Mouse (Mus musculus): Measurements from ENCODE around the gene Nt5c3. TPM values are rescaled to one million over a fixed set of nuclear protein-coding genes. Genes with fewer than 3 reads are reported as not detected.

The Nt5c3 gene
- polyA plus RNA-seq, 1 experiment from 2014 or later = 75.4 TPM

DNA sequence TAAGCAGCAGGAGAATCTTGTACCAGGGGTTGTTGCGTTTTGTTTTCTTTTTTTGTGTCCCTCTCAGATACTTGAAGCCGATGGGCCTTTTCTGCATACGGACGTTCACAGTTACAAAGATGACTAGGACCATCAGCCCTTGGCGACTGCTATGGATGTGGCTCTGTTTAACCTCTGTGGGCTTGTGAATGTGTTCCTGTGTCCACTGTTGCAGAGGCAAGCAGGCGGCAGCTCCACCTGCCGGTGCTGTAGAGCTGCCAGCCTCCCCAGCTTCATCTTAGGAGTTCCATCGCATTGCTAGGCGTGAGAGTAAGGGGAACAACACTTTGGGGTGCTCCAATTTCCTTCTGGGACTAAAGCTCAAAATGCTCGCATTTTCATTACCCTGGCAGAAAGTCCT is 88.2 kb downstream of the Nt5c3 start:
- Histone ChIP-seq H3K27ac (ENCODE audit: low read depth, low read length) (no peak overlapping the region), H3K27me3 (ENCODE audit: control insufficient read depth, insufficient read depth, low read length) (no peaks in the 10 kb centered on the region), H3K4me3 (ENCODE audit: low read depth, low read length) (no peak overlapping the region), H3K36me3 (ENCODE audit: control insufficient read depth, insufficient read depth, low read length) (no peaks in the 10 kb centered on the region), H3K9ac (ENCODE audit: low read length) (no peak overlapping the region), H3K4me2 (ENCODE audit: low read depth, low read length, severe bottlenecking) (no peak overlapping the region), H3K9me3 (ENCODE audit: control insufficient read depth, low read length) (no peaks in the 10 kb centered on the region), H3K4me1 (replicated peaks; ENCODE audit: control insufficient read depth, insufficient read depth, low read length) (no peaks in the 10 kb centered on the region)
- DNase-seq (ENCODE audit: low spot score) (no peak), ATAC-seq (replicated peaks; ENCODE audit: low FRiP score) (no peak)
- 93% methylated on average over 10 of the region's 10 CpGs for WGBS

DNA sequence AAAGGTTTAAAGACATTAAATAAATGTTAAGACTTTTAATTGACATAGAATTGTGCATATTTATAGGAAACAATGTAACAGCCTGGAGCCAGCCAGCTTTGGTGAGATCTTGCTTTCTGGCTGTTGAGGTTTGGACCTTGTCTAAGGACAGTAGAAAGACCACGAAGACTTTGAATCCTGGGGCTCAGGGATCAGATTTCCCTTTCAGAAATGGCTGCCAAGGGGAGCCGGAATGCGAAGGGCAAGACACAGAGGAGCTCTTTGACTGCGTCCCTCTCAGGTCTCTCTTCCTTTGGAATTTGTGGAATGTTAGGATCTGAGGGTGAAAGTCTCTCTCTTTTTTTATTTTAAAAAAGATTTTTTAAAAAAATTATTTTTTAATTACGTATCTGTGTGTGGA is 89.0 kb downstream of the Nt5c3 start:
- Histone ChIP-seq H3K27ac (ENCODE audit: low read depth, low read length) (no peak overlapping the region), H3K36me3 (ENCODE audit: control insufficient read depth, insufficient read depth, low read length) (no peaks in the 10 kb centered on the region), H3K4me3 (ENCODE audit: low read depth, low read length) (no peak overlapping the region), H3K9ac (ENCODE audit: low read length) (no peak overlapping the region), H3K9me3 (ENCODE audit: control insufficient read depth, low read length) (no peaks in the 10 kb centered on the region), H3K27me3 (ENCODE audit: control insufficient read depth, insufficient read depth, low read length) (no peaks in the 10 kb centered on the region), H3K4me2 (ENCODE audit: low read depth, low read length, severe bottlenecking) (no peak overlapping the region), H3K4me1 (replicated peaks; ENCODE audit: control insufficient read depth, insufficient read depth, low read length) (no peaks in the 10 kb centered on the region)
- DNase-seq (ENCODE audit: low spot score) (no peak), ATAC-seq (replicated peaks; ENCODE audit: low FRiP score) (no peak)
- WGBS = 48% methylated on average over 5 of the region's 5 CpGs

DNA sequence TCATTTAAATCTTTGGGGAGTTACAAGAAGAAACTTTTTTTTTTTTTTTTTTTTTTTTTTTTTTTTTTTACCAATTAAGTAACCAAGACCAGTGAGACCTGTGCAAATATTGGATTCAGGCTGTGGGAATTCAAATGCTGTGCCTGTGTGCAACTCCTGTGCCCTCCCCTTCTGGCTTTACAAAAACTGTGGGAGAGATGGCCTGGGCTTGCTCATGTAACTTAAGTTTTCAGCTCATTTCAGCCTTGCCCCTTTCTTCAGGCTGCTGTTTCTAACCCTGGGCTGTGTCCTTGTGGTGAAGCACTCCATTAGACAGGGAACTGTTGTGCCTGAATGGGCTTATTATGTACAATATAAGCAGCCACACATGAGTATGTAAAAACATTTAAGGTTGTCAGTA is 90.9 kb downstream of the Nt5c3 start:
- H3K27me3 ChIP-seq (ENCODE audit: control insufficient read depth, insufficient read depth, low read length) = no peaks in the 10 kb centered on the region
- peak overlapping the region; percentile 73 for H3K4me2 ChIP-seq (ENCODE audit: low read depth, low read length, severe bottlenecking)
- H3K9me3 ChIP-seq (ENCODE audit: control insufficient read depth, low read length) = no peaks in the 10 kb centered on the region
- no peak overlapping the region for H3K9ac ChIP-seq (ENCODE audit: low read length)
- peak overlapping the region; percentile 56; the same call in 1 of the 2 replicates for H3K4me3 ChIP-seq (ENCODE audit: low read depth, low read length)
- ATAC-seq (replicated peaks; ENCODE audit: low FRiP score) (no peak), DNase-seq (ENCODE audit: low spot score) (no peak)
- H3K4me1 ChIP-seq (replicated peaks; ENCODE audit: control insufficient read depth, insufficient read depth, low read length) = no peaks in the 10 kb centered on the region
- H3K36me3 ChIP-seq (ENCODE audit: control insufficient read depth, insufficient read depth, low read length) = no peaks in the 10 kb centered on the region
- H3K27ac ChIP-seq (ENCODE audit: low read depth, low read length) = no peak overlapping the region

DNA sequence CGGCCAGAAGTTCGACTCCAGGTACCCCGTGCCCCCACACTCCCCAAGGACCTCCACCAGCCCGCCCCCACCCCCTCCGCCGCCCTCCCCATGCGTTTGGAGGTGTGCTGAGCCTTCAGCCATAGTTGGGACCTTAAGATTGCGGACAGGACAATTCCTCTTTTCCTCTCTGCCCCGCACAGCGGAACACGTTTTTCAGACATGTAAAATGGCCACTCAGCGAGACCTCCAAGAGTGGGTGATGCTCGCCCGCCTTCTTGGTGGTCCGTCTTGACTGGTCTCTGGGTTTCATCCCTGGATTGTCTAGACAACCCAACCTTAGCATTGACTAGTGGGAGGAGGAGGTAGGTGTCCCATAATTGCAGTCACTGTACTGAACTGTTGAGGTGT is 91.3 kb downstream of the Nt5c3 start:
- Histone ChIP-seq H3K9me3 (ENCODE audit: control insufficient read depth, low read length) (no peaks in the 10 kb centered on the region), H3K27me3 (ENCODE audit: control insufficient read depth, insufficient read depth, low read length) (no peaks in the 10 kb centered on the region), H3K4me3 (ENCODE audit: low read depth, low read length) (peak overlapping the region; percentile 56), H3K9ac (ENCODE audit: low read length) (peak overlapping the region; percentile 76), H3K4me1 (replicated peaks; ENCODE audit: control insufficient read depth, insufficient read depth, low read length) (no peaks in the 10 kb centered on the region), H3K4me2 (ENCODE audit: low read depth, low read length, severe bottlenecking) (peak overlapping the region; percentile 73), H3K27ac (ENCODE audit: low read depth, low read length) (no peak overlapping the region), H3K36me3 (ENCODE audit: control insufficient read depth, insufficient read depth, low read length) (no peaks in the 10 kb centered on the region)
- 3% methylated on average over 15 of the region's 15 CpGs for WGBS
- DNase-seq (ENCODE audit: low spot score) (no peak), ATAC-seq (replicated peaks; ENCODE audit: low FRiP score) (peak; percentile 35)

Other genes starting within 250 kb of the Nt5c3 start
- 194 and 245 TPM in 2 replicates for gene Lsm5, start 219.2 kb downstream of the Nt5c3 start, polyA plus RNA-seq (2014; fragmentation: Nextera tagmentation; extraction: Ambion mirVana)
- gene Avl9, start 209.0 kb downstream of the Nt5c3 start, polyA plus RNA-seq (2014; fragmentation: Nextera tagmentation; extraction: Ambion mirVana) = 29.6 and 32.2 TPM in 2 replicates
- gene Kbtbd2, start 126.1 kb downstream of the Nt5c3 start, polyA plus RNA-seq (2014; fragmentation: Nextera tagmentation; extraction: Ambion mirVana) = 40.1 and 40.6 TPM in 2 replicates
- gene Fkbp9, start 91.9 kb downstream of the Nt5c3 start, polyA plus RNA-seq (2014; fragmentation: Nextera tagmentation; extraction: Ambion mirVana) = 56.7 and 64.6 TPM in 2 replicates
- 0.27 and 0.68 TPM in 2 replicates for gene Vmn1r4, start 83 bp upstream of the Nt5c3 start, polyA plus RNA-seq (2014; fragmentation: Nextera tagmentation; extraction: Ambion mirVana)
- not detected in 2 replicates for gene Vmn1r5, start 46.3 kb upstream of the Nt5c3 start, polyA plus RNA-seq (2014; fragmentation: Nextera tagmentation; extraction: Ambion mirVana)
- gene Vmn1r6, start 73.3 kb upstream of the Nt5c3 start, polyA plus RNA-seq (2014; fragmentation: Nextera tagmentation; extraction: Ambion mirVana) = not detected in 2 replicates
- gene Vmn1r7, start 101.4 kb upstream of the Nt5c3 start, polyA plus RNA-seq (2014; fragmentation: Nextera tagmentation; extraction: Ambion mirVana) = not detected in 2 replicates
- not detected in 2 replicates for gene Vmn1r8, start 108.4 kb upstream of the Nt5c3 start, polyA plus RNA-seq (2014; fragmentation: Nextera tagmentation; extraction: Ambion mirVana)
- not detected in 2 replicates for gene Vmn1r9, start 142.9 kb upstream of the Nt5c3 start, polyA plus RNA-seq (2014; fragmentation: Nextera tagmentation; extraction: Ambion mirVana)
- gene Vmn1r10, start 185.5 kb upstream of the Nt5c3 start, polyA plus RNA-seq (2014; fragmentation: Nextera tagmentation; extraction: Ambion mirVana) = not detected in 2 replicates
- gene Vmn1r11, start 209.5 kb upstream of the Nt5c3 start, polyA plus RNA-seq (2014; fragmentation: Nextera tagmentation; extraction: Ambion mirVana) = not detected in 2 replicates
- not detected in 2 replicates for gene Vmn1r12, start 233.0 kb upstream of the Nt5c3 start, polyA plus RNA-seq (2014; fragmentation: Nextera tagmentation; extraction: Ambion mirVana)

Data from forebrain, embryonic 11.5 days (tissue).